Mouse (Mus musculus) intestine, embryonic 14.5 days (tissue): ENCODE results near the gene Gm10382. TPM values are rescaled to one million over a fixed set of nuclear protein-coding genes. Genes with fewer than 3 reads are reported as not detected.
A peak's percentile ranks its signal among the peaks of the same experiment; 100 is the strongest.
"Not testable (repeated sequence)": the region's sequence is repeated elsewhere in the genome, so short reads cannot be mapped to it uniquely, and the experiment has no call there.

Source experiments
- ATAC-seq: fragments of 200-750 bp; cut with Nextera tagmentation; replicated peaks from 2 replicates; pipeline ENCODE4 v1.8.0; 2017; ENCODE audit warnings: low read depth, moderate number of reproducible peaks, moderate TSS enrichment, moderate library complexity; ENCODE audit not compliant: low FRiP score, low TSS enrichment
- DNase-seq: peaks from one replicate; pipeline ENCODE4 v3.0.0-alpha.2; 2018; ENCODE audit warnings: low spot score
- H3K27ac ChIP-seq: fragments of 300-500 bp; sonication (generic); 2 replicates; pipeline ENCODE4 v1.5.1; 2014; ENCODE audit warnings: low read depth, mild to moderate bottlenecking, control low read depth
- H3K27me3 ChIP-seq: fragments of 300-500 bp; sonication (generic); replicated peaks from 2 replicates; pipeline ENCODE4 v1.6.1; 2014; ENCODE audit warnings: low read length, control low read depth; ENCODE audit not compliant: control insufficient read depth, insufficient read depth
- H3K36me3 ChIP-seq: fragments of 300-500 bp; sonication (generic); 2 replicates; pipeline ENCODE4 v1.6.1; 2014; ENCODE audit warnings: low read length, control low read depth; ENCODE audit not compliant: control insufficient read depth, insufficient read depth
- H3K4me1 ChIP-seq: fragments of 300-500 bp; sonication (generic); replicated peaks from 2 replicates; pipeline ENCODE4 v1.6.1; 2014; ENCODE audit warnings: low read length, control low read depth, mixed read lengths; ENCODE audit not compliant: control insufficient read depth, insufficient read depth
- H3K4me2 ChIP-seq: fragments of 300-500 bp; sonication (generic); 2 replicates; pipeline ENCODE4 v1.6.1; 2014; ENCODE audit warnings: low read length
- H3K4me3 ChIP-seq: fragments of 300-500 bp; sonication (generic); 2 replicates; pipeline ENCODE4 v1.5.1; 2014; ENCODE audit warnings: low read depth, low read length, control low read depth, mixed read lengths
- H3K9ac ChIP-seq: fragments of 300-500 bp; sonication (generic); 2 replicates; pipeline ENCODE4 v1.6.1; 2014; ENCODE audit warnings: mild to moderate bottlenecking, low read length
- H3K9me3 ChIP-seq: fragments of 300-500 bp; sonication (generic); 2 replicates; pipeline ENCODE4 v1.6.1; 2016; ENCODE audit warnings: low read length, control low read depth; ENCODE audit not compliant: control insufficient read depth
- WGBS: fragments of 180-500 bp; shearing (Covaris S2); extraction: QIAGEN DNeasy Blood & Tissue Kit; methylation state at CpG from one replicate; pipeline ENCODE4 v1.1.7; 2014; 5-methylcytosine and 5-hydroxymethylcytosine counted together
- polyA plus RNA-seq: library from polyadenylated mRNA; unstranded; fragments of >200 nt; fragmentation: Nextera tagmentation; extraction: Ambion mirVana; gene quantifications from 2 replicates; pipeline ENCODE4 v1.2.1, GENCODE M21; 2014

Gm10382 gene
- polyA plus RNA-seq, 1 experiment from 2014 or later, result 0.15 TPM

GRCm38 (mm10) chr5:125387295-125387694 lies 1.8 kb upstream of the Gm10382 start:
- not testable (repeated sequence) for H3K27ac ChIP-seq, H3K9ac ChIP-seq, H3K27me3 ChIP-seq, H3K4me1 ChIP-seq, ATAC-seq, H3K9me3 ChIP-seq, DNase-seq, H3K4me3 ChIP-seq, H3K4me2 ChIP-seq
- WGBS, result 94% methylated on average over 4 of the region's 6 CpGs
- peaks cover 32% of the 10 kb centered on the region for H3K36me3 ChIP-seq

- 21% methylated on average over 13 of the region's 13 CpGs for WGBS
These were observed 597 bp upstream of the Gm10382 start for GRCm38 (mm10) chr5:125388358-125389092.

GRCm38 (mm10) chr5:125389579-125390441 lies 688 bp downstream of the Gm10382 start, which contains the start of gene Ubc:
Gene Ubc, minus strand, starts transcription at chr5:125390202.
- Histone ChIP-seq H3K4me3 (peak within 1 kb of the TSS; percentile 99), H3K9ac (peak within 1 kb of the TSS; percentile 100), H3K9me3 (no peaks in the 10 kb centered on the region), H3K27me3 (no peaks in the 10 kb centered on the region), H3K4me2 (peak within 1 kb of the TSS; percentile 84), H3K36me3 (peaks cover 19% of the 10 kb centered on the region), H3K4me1 (peaks cover 26% of the 10 kb centered on the region), H3K27ac (peak within 1 kb of the TSS; percentile 92)
- DNase-seq (peak; percentile 99), ATAC-seq (peak; percentile 59)
- under 1% methylated on average over 68 of the region's 69 CpGs for WGBS

More at GRCm38 (mm10) chr5:125388358-125389092, 597 bp upstream of the Gm10382 start:
- no peak for DNase-seq
- H3K9me3 ChIP-seq, result no peaks in the 10 kb centered on the region
- no peaks in the 10 kb centered on the region for H3K27me3 ChIP-seq
- peak overlapping the region; percentile 92; the same call in 1 of the 2 replicates for H3K27ac ChIP-seq
- H3K4me2 ChIP-seq, result peak overlapping the region; percentile 84
- peaks cover 15% of the 10 kb centered on the region; the same call in 1 of the 2 replicates for H3K4me1 ChIP-seq
- peak overlapping the region; percentile 99 for H3K4me3 ChIP-seq
- no peak for ATAC-seq
- peak overlapping the region; percentile 100 for H3K9ac ChIP-seq
- H3K36me3 ChIP-seq, result peaks cover 32% of the 10 kb centered on the region

- WGBS, result 86% methylated on average over 3 of the region's 3 CpGs
These were observed 1.9 kb downstream of the Gm10382 start for GRCm38 (mm10) chr5:125390906-125391477.

GRCm38 (mm10) chr5:125391609-125392008 lies 2.5 kb downstream of the Gm10382 start:
- Histone ChIP-seq H3K9ac (no peak overlapping the region), H3K36me3 (peaks cover 6% of the 10 kb centered on the region), H3K27me3 (no peaks in the 10 kb centered on the region), H3K4me3 (no peak overlapping the region), H3K27ac (peak overlapping the region; percentile 97), H3K4me2 (no peak overlapping the region), H3K4me1 (peaks cover 28% of the 10 kb centered on the region), H3K9me3 (no peaks in the 10 kb centered on the region)
- ATAC-seq (no peak), DNase-seq (no peak)
- WGBS, result 71% methylated on average over 5 of the region's 5 CpGs

More at GRCm38 (mm10) chr5:125390906-125391477, 1.9 kb downstream of the Gm10382 start:
- Histone ChIP-seq H3K9me3 (no peaks in the 10 kb centered on the region), H3K27ac (peak overlapping the region; percentile 97), H3K4me3 (no peak overlapping the region), H3K4me1 (peaks cover 28% of the 10 kb centered on the region), H3K36me3 (peaks cover 7% of the 10 kb centered on the region), H3K9ac (no peak overlapping the region), H3K4me2 (no peak overlapping the region), H3K27me3 (no peaks in the 10 kb centered on the region)
- no peak for DNase-seq
- ATAC-seq, result no peak

GRCm38 (mm10) chr5:125392176-125392575 lies 3.1 kb downstream of the Gm10382 start:
- WGBS, result 96% methylated on average over 4 of the region's 4 CpGs
- H3K4me1 ChIP-seq, result peaks cover 28% of the 10 kb centered on the region

GRCm38 (mm10) chr5:125392618-125392976 lies 3.5 kb downstream of the Gm10382 start:
- ATAC-seq (peak; percentile 7; the same call in 1 of the 2 replicates), DNase-seq (no peak)
- H3K27ac ChIP-seq, result peak overlapping the region; percentile 97
- no peaks in the 10 kb centered on the region for H3K9me3 ChIP-seq
- H3K9ac ChIP-seq, result peak overlapping the region; percentile 53
- peaks cover 28% of the 10 kb centered on the region for H3K4me1 ChIP-seq
- peak overlapping the region; percentile 54 for H3K4me2 ChIP-seq
- H3K27me3 ChIP-seq, result no peaks in the 10 kb centered on the region
- peak overlapping the region; percentile 33 for H3K4me3 ChIP-seq
- H3K36me3 ChIP-seq, result peaks cover 6% of the 10 kb centered on the region
- 50% methylated on average over 1 of the region's 1 CpGs for WGBS

More at GRCm38 (mm10) chr5:125392176-125392575, 3.1 kb downstream of the Gm10382 start:
- not testable (repeated sequence) for DNase-seq, ATAC-seq, H3K4me3 ChIP-seq, H3K27me3 ChIP-seq, H3K9ac ChIP-seq, H3K36me3 ChIP-seq, H3K9me3 ChIP-seq
- H3K4me2 ChIP-seq, result peak overlapping the region; percentile 54; the same call in 1 of the 2 replicates
- peak overlapping the region; percentile 97 for H3K27ac ChIP-seq

GRCm38 (mm10) chr5:125392977-125393621 lies 4.0 kb downstream of the Gm10382 start:
- Histone ChIP-seq H3K9ac (peak overlapping the region; percentile 53), H3K36me3 (peaks cover 4% of the 10 kb centered on the region), H3K27me3 (no peaks in the 10 kb centered on the region), H3K4me1 (peaks cover 28% of the 10 kb centered on the region), H3K4me3 (peak overlapping the region; percentile 33), H3K4me2 (peak overlapping the region; percentile 54), H3K9me3 (no peaks in the 10 kb centered on the region), H3K27ac (peak overlapping the region; percentile 97)
- peak; percentile 92 for ATAC-seq
- DNase-seq, result peak; percentile 95
- 1% methylated on average over 20 of the region's 20 CpGs for WGBS
